Mouse (Mus musculus) erythroblast, embryonic 14.5 days (primary cell): ENCODE measurements around the gene Cyba.

Experiments
- GATA1 ChIP-seq: IDR thresholded peaks from 2 replicates; pipeline ENCODE4 v1.6.1; 2012; ENCODE audit warnings: low read length, inconsistent platforms, mixed read lengths
- TAL1 ChIP-seq: IDR thresholded peaks from 3 replicates; pipeline ENCODE4 v1.6.1; 2012; ENCODE audit warnings: low read length, inconsistent platforms, mixed read lengths

- no peak for TF ChIP-seq TAL1
- TF ChIP-seq GATA1, result no peak
Measured at GRCm38 (mm10) chr8:122452154-122452553, 19.4 kb upstream of the Cyba start.
